Mouse (Mus musculus) testis, postnatal 14 days (tissue): ENCODE data around the gene Spns2.

Source experiments
- DNase-seq: peaks from one replicate; pipeline ENCODE4 v3.0.0; 2021; ENCODE audit warnings: low spot score

Spns2 gene

GRCm38 (mm10) chr11:72411093-72411921 lies 78.4 kb downstream of the Spns2 start, which contains the start of gene Smtnl2:
Gene Smtnl2 (minus strand): TSS chr11:72411713.
- DNase-seq = peak; percentile 84

- DNase-seq = no peak
These were observed 79.1 kb downstream of the Spns2 start for GRCm38 (mm10) chr11:72410521-72411092.

GRCm38 (mm10) chr11:72409649-72410385 lies 79.9 kb downstream of the Spns2 start:
- DNase-seq = no peak

GRCm38 (mm10) chr11:72408451-72409170 lies 81.1 kb downstream of the Spns2 start:
- DNase-seq = no peak

- no peak for DNase-seq
These were observed 82.1 kb downstream of the Spns2 start for GRCm38 (mm10) chr11:72407574-72407973.

- no peak for DNase-seq
These were observed 82.6 kb downstream of the Spns2 start for GRCm38 (mm10) chr11:72407081-72407480.

- no peak for DNase-seq
These were observed 83.5 kb downstream of the Spns2 start for GRCm38 (mm10) chr11:72406079-72406675.

GRCm38 (mm10) chr11:72405532-72405931 lies 84.2 kb downstream of the Spns2 start:
- no peak for DNase-seq

- DNase-seq = no peak
These were observed 86.7 kb downstream of the Spns2 start for GRCm38 (mm10) chr11:72402969-72403368.

GRCm38 (mm10) chr11:72402017-72402416 lies 87.7 kb downstream of the Spns2 start:
- no peak for DNase-seq
